Mouse (Mus musculus) liver, embryonic 12.5 days (tissue): ENCODE data around the gene Atg7. TPM values are rescaled to one million over a fixed set of nuclear protein-coding genes. Genes with fewer than 3 reads are reported as not detected.

Experiments used
- ATAC-seq: fragments of 200-750 bp; cut with Nextera tagmentation; 2 replicates; pipeline ENCODE4 v1.8.0; 2017; ENCODE audit warnings: moderate number of reproducible peaks, mild to moderate bottlenecking, moderate library complexity
- H3K27ac ChIP-seq: fragments of 300-500 bp; sonication (generic); 2 replicates; pipeline ENCODE4 v1.5.1; 2016; ENCODE audit warnings: mild to moderate bottlenecking
- H3K27me3 ChIP-seq: fragments of 300-500 bp; sonication (generic); replicated peaks from 2 replicates; pipeline ENCODE4 v1.6.1; 2016; ENCODE audit warnings: mild to moderate bottlenecking, moderate library complexity
- H3K36me3 ChIP-seq: fragments of 300-500 bp; sonication (generic); 2 replicates; pipeline ENCODE4 v1.6.1; 2016; ENCODE audit warnings: mild to moderate bottlenecking, moderate library complexity
- H3K4me1 ChIP-seq: fragments of 300-500 bp; sonication (generic); 2 replicates; pipeline ENCODE4 v1.6.1; 2016
- H3K4me2 ChIP-seq: fragments of 300-500 bp; sonication (generic); 2 replicates; pipeline ENCODE4 v1.6.1; 2016; ENCODE audit warnings: mild to moderate bottlenecking, moderate library complexity
- H3K4me3 ChIP-seq: fragments of 300-500 bp; sonication (generic); 2 replicates; pipeline ENCODE4 v1.5.1; 2016; ENCODE audit warnings: mild to moderate bottlenecking, moderate library complexity
- H3K9ac ChIP-seq: fragments of 300-500 bp; sonication (generic); 2 replicates; pipeline ENCODE4 v1.6.1; 2016; ENCODE audit warnings: mild to moderate bottlenecking, moderate library complexity
- H3K9me3 ChIP-seq: fragments of 300-500 bp; sonication (generic); replicated peaks from 2 replicates; pipeline ENCODE4 v1.6.1; 2016; ENCODE audit warnings: mild to moderate bottlenecking, moderate library complexity
- WGBS: fragments of 180-500 bp; shearing (Covaris S2); methylation state at CpG from one replicate; pipeline ENCODE4 v1.1.7; 2016; ENCODE audit not compliant: insufficient replicate concordance; 5-methylcytosine and 5-hydroxymethylcytosine counted together
- polyA plus RNA-seq: library from polyadenylated mRNA; unstranded; fragments of >200 nt; fragmentation: Nextera tagmentation; extraction: Ambion mirVana; gene quantifications from 2 replicates; pipeline ENCODE4 v1.2.1, GENCODE M21; 2016

Atg7 gene
- polyA plus RNA-seq, 1 experiment from 2014 or later = 15.0 TPM

GRCm38 (mm10) chr6:114777872-114778271 lies 135.0 kb downstream of the Atg7 start:
- 50% methylated on average over 4 of the region's 4 CpGs for WGBS
- Histone ChIP-seq H3K36me3 (no peaks in the 10 kb centered on the region), H3K4me1 (no peaks in the 10 kb centered on the region; the same call in 1 of the 2 replicates), H3K9ac (no peak overlapping the region), H3K4me2 (no peak overlapping the region), H3K27ac (no peak overlapping the region), H3K27me3 (no peaks in the 10 kb centered on the region), H3K9me3 (no peaks in the 10 kb centered on the region), H3K4me3 (no peak overlapping the region)
- no peak for ATAC-seq

GRCm38 (mm10) chr6:114778650-114779049 lies 135.8 kb downstream of the Atg7 start:
- H3K36me3 ChIP-seq = no peaks in the 10 kb centered on the region
- H3K4me1 ChIP-seq = no peaks in the 10 kb centered on the region; the same call in 1 of the 2 replicates
- H3K4me3 ChIP-seq = no peak overlapping the region
- no peaks in the 10 kb centered on the region for H3K9me3 ChIP-seq
- 74% methylated on average over 8 of the region's 8 CpGs for WGBS
- no peak overlapping the region for H3K27ac ChIP-seq
- H3K9ac ChIP-seq = no peak overlapping the region
- H3K4me2 ChIP-seq = no peak overlapping the region
- ATAC-seq = no peak
- no peaks in the 10 kb centered on the region for H3K27me3 ChIP-seq

GRCm38 (mm10) chr6:114780583-114780982 lies 137.7 kb downstream of the Atg7 start:
- H3K4me3 ChIP-seq = no peak overlapping the region
- no peak overlapping the region for H3K27ac ChIP-seq
- no peaks in the 10 kb centered on the region; the same call in 1 of the 2 replicates for H3K4me1 ChIP-seq
- no peak overlapping the region for H3K9ac ChIP-seq
- H3K36me3 ChIP-seq = no peaks in the 10 kb centered on the region
- WGBS = 61% methylated on average over 2 of the region's 2 CpGs
- H3K9me3 ChIP-seq = no peaks in the 10 kb centered on the region
- ATAC-seq = no peak
- H3K27me3 ChIP-seq = no peaks in the 10 kb centered on the region
- no peak overlapping the region for H3K4me2 ChIP-seq

- ATAC-seq = no peak
- Histone ChIP-seq H3K36me3 (no peaks in the 10 kb centered on the region), H3K27me3 (no peaks in the 10 kb centered on the region), H3K4me3 (no peak overlapping the region), H3K27ac (no peak overlapping the region), H3K9me3 (no peaks in the 10 kb centered on the region), H3K4me2 (no peak overlapping the region), H3K9ac (no peak overlapping the region), H3K4me1 (no peaks in the 10 kb centered on the region; the same call in 1 of the 2 replicates)
- WGBS = 41% methylated on average over 11 of the region's 11 CpGs
Measured at GRCm38 (mm10) chr6:114781415-114782240, 138.7 kb downstream of the Atg7 start.

- Histone ChIP-seq H3K27ac (no peak overlapping the region), H3K4me3 (no peak overlapping the region), H3K36me3 (no peaks in the 10 kb centered on the region), H3K4me1 (no peaks in the 10 kb centered on the region; the same call in 1 of the 2 replicates), H3K9ac (no peak overlapping the region), H3K27me3 (no peaks in the 10 kb centered on the region), H3K4me2 (no peak overlapping the region), H3K9me3 (no peaks in the 10 kb centered on the region)
- WGBS = 74% methylated on average over 7 of the region's 7 CpGs
- no peak for ATAC-seq
Measured at GRCm38 (mm10) chr6:114782486-114782885, 139.6 kb downstream of the Atg7 start.

- 56% methylated on average over 3 of the region's 3 CpGs for WGBS
- no peaks in the 10 kb centered on the region for H3K27me3 ChIP-seq
Measured at GRCm38 (mm10) chr6:114786461-114786860, 143.6 kb downstream of the Atg7 start.

GRCm38 (mm10) chr6:114787606-114788005 lies 144.7 kb downstream of the Atg7 start:
- WGBS = 53% methylated on average over 3 of the region's 3 CpGs
- H3K27me3 ChIP-seq = no peaks in the 10 kb centered on the region
- ATAC-seq = no peak
- no peak overlapping the region for H3K4me3 ChIP-seq
- H3K9ac ChIP-seq = no peak overlapping the region
- H3K36me3 ChIP-seq = no peaks in the 10 kb centered on the region
- no peak overlapping the region for H3K4me2 ChIP-seq
- no peak overlapping the region for H3K27ac ChIP-seq
- no peaks in the 10 kb centered on the region; the same call in 1 of the 2 replicates for H3K4me1 ChIP-seq
- no peaks in the 10 kb centered on the region for H3K9me3 ChIP-seq

More at GRCm38 (mm10) chr6:114786461-114786860, 143.6 kb downstream of the Atg7 start:
- ATAC-seq = no peak
- no peaks in the 10 kb centered on the region; the same call in 1 of the 2 replicates for H3K4me1 ChIP-seq
- H3K9ac ChIP-seq = no peak overlapping the region
- H3K4me3 ChIP-seq = no peak overlapping the region
- H3K9me3 ChIP-seq = no peaks in the 10 kb centered on the region
- no peak overlapping the region for H3K27ac ChIP-seq
- no peaks in the 10 kb centered on the region for H3K36me3 ChIP-seq
- no peak overlapping the region for H3K4me2 ChIP-seq

GRCm38 (mm10) chr6:114788663-114789062 lies 145.8 kb downstream of the Atg7 start:
- H3K4me1 ChIP-seq = no peaks in the 10 kb centered on the region
- H3K4me3 ChIP-seq = no peak overlapping the region
- no peaks in the 10 kb centered on the region for H3K9me3 ChIP-seq
- no peaks in the 10 kb centered on the region for H3K36me3 ChIP-seq
- 58% methylated on average over 4 of the region's 4 CpGs for WGBS
- H3K27ac ChIP-seq = no peak overlapping the region
- H3K4me2 ChIP-seq = no peak overlapping the region
- no peaks in the 10 kb centered on the region for H3K27me3 ChIP-seq
- ATAC-seq = no peak
- no peak overlapping the region for H3K9ac ChIP-seq

GRCm38 (mm10) chr6:114790084-114790483 lies 147.2 kb downstream of the Atg7 start:
- no peak for ATAC-seq
- H3K27ac ChIP-seq = no peak overlapping the region
- 60% methylated on average over 2 of the region's 2 CpGs for WGBS
- H3K4me1 ChIP-seq = peaks cover 6% of the 10 kb centered on the region; the same call in 1 of the 2 replicates
- no peak overlapping the region for H3K4me3 ChIP-seq
- H3K9ac ChIP-seq = no peak overlapping the region
- H3K36me3 ChIP-seq = no peaks in the 10 kb centered on the region
- no peaks in the 10 kb centered on the region for H3K9me3 ChIP-seq
- no peak overlapping the region for H3K4me2 ChIP-seq
- no peaks in the 10 kb centered on the region for H3K27me3 ChIP-seq

- Histone ChIP-seq H3K36me3 (no peaks in the 10 kb centered on the region), H3K4me2 (no peak overlapping the region), H3K9me3 (no peaks in the 10 kb centered on the region), H3K9ac (no peak overlapping the region), H3K27me3 (no peaks in the 10 kb centered on the region), H3K27ac (no peak overlapping the region), H3K4me3 (no peak overlapping the region), H3K4me1 (peaks cover 13% of the 10 kb centered on the region)
- ATAC-seq = no peak
- WGBS = 74% methylated on average over 7 of the region's 7 CpGs
Measured at GRCm38 (mm10) chr6:114790902-114791301, 148.0 kb downstream of the Atg7 start.

- no peak for ATAC-seq
- Histone ChIP-seq H3K27me3 (no peaks in the 10 kb centered on the region), H3K27ac (no peak overlapping the region)
Measured at GRCm38 (mm10) chr6:114791846-114792245, 148.9 kb downstream of the Atg7 start.

GRCm38 (mm10) chr6:114794706-114795105 lies 151.8 kb downstream of the Atg7 start:
- Histone ChIP-seq H3K27ac (no peak overlapping the region), H3K4me3 (no peak overlapping the region), H3K9ac (no peak overlapping the region), H3K27me3 (no peaks in the 10 kb centered on the region), H3K4me1 (peaks cover 16% of the 10 kb centered on the region), H3K36me3 (no peaks in the 10 kb centered on the region), H3K9me3 (no peaks in the 10 kb centered on the region), H3K4me2 (no peak overlapping the region)
- no peak for ATAC-seq
- WGBS = 86% methylated on average over 9 of the region's 9 CpGs

More at GRCm38 (mm10) chr6:114791846-114792245, 148.9 kb downstream of the Atg7 start:
- Histone ChIP-seq H3K4me2 (no peak overlapping the region), H3K4me1 (peaks cover 16% of the 10 kb centered on the region), H3K9ac (no peak overlapping the region), H3K36me3 (no peaks in the 10 kb centered on the region), H3K4me3 (no peak overlapping the region), H3K9me3 (no peaks in the 10 kb centered on the region)
- 70% methylated on average over 4 of the region's 4 CpGs for WGBS
